Mouse (Mus musculus): ENCODE results near the gene Gm11060.

The Gm11060 gene

GRCm38 (mm10) chr2:105134296-105134695 is 42.5 kb downstream of the Gm11060 start:
- ATAC-seq (ENCODE audit: insufficient number of reproducible peaks, low FRiP score, low TSS enrichment) = no peak

GRCm38 (mm10) chr2:105139471-105139870 is 47.7 kb downstream of the Gm11060 start:
- ATAC-seq (ENCODE audit: insufficient number of reproducible peaks, low FRiP score, low TSS enrichment) = no peak

- ATAC-seq (ENCODE audit: insufficient number of reproducible peaks, low FRiP score, low TSS enrichment) = no peak
Measured at GRCm38 (mm10) chr2:105141371-105141770, 49.6 kb downstream of the Gm11060 start.

Measured in cerebellum, adult (tissue).